9 mouse cellular contexts compared by ENCODE assay signal in the genomic region with DNA sequence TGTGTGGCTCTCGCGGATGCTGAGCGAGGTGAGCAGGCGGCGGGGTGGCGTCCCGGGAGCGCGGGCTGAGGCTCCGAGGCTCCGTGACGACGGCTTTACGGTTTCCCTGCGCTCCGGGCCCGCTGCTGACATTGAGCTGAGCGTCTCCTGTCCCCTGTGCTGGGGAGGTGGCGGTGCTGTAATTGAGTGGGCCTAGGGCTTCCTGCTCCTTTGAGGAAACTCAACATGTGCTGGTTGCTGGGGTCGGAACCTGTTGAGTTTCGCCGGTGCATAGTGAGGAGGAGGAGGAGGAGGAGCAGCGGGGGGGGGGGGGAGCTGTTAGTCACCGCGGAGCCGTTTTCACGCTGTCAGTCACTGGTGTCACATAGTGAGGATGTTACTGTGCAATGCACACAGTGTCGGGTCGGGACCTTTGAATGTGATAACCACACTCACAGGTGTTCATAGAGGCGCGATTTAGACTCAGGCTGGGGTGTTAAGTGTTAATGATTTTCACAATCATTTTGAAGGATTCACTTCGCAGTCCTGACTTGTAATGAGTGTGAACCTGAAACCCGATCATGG. TPM values are rescaled to one million over a fixed set of nuclear protein-coding genes. Genes with fewer than 3 reads are reported as not detected.
DNase-seq lines count a peak whose midpoint lies in the region; ATAC-seq and TF ChIP-seq lines count a peak whose summit lies in the region.
"Had no signal": no experiment of that assay in that cellular context is flagged by ENCODE, and none has a peak within 500 bp of the region (broad histone marks: within the 10 kb centered on the region; RNA-seq: fewer than 3 reads in every experiment).

No protein-coding gene starts in this region.

- H3K4me3 ChIP-seq in heart, embryonic 12.5 days, result peak overlapping the region; percentile 81
- peak overlapping the region; percentile 97 for H3K4me3 ChIP-seq in ES-Bruce4 (ENCODE audit: low read depth, low read length)
- peak overlapping the region; percentile 98 for H3K4me3 ChIP-seq in forebrain, embryonic 16.5 days (replicated peaks; ENCODE audit: low read length)
- peak overlapping the region; percentile 91 for H3K4me3 ChIP-seq in macrophage (ENCODE audit: inconsistent target)

- peaks cover 32% of the 10 kb centered on the region for H3K79me2 ChIP-seq in macrophage (ENCODE audit: inconsistent target)

- H3K9ac ChIP-seq in heart, embryonic 12.5 days, result peak overlapping the region; percentile 80
- peak overlapping the region; percentile 52 for H3K9ac ChIP-seq in ES-Bruce4 (ENCODE audit: low read depth, poor library complexity, severe bottlenecking)
- peak overlapping the region; percentile 86 for H3K9ac ChIP-seq in forebrain, embryonic 16.5 days (replicated peaks; ENCODE audit: low read depth, low read length)

- no peak for DNase-seq in heart, adult 11 months
- no peak for DNase-seq in gastrocnemius, adult 18-20 months (ENCODE audit: low spot score)
- no peak for DNase-seq in frontal cortex, postnatal 36 days (ENCODE audit: low spot score in 2 of 2)
- DNase-seq in adrenal gland, adult (ENCODE audit: inconsistent age in 2 of 2, low spot score in 1 of 2), result no peak

- H3K4me1 ChIP-seq in heart, embryonic 12.5 days (replicated peaks), result peaks cover 23% of the 10 kb centered on the region
- no peaks in the 10 kb centered on the region for H3K4me1 ChIP-seq in ES-Bruce4 (ENCODE audit: control insufficient read depth, insufficient read depth, low read length)
- H3K4me1 ChIP-seq in forebrain, embryonic 16.5 days (replicated peaks; ENCODE audit: control insufficient read depth, insufficient read depth, low read length), result peaks cover 18% of the 10 kb centered on the region

- H3K36me3 ChIP-seq in heart, embryonic 12.5 days, result peaks cover 40% of the 10 kb centered on the region
- H3K36me3 ChIP-seq in ES-Bruce4 (ENCODE audit: control insufficient read depth, insufficient read depth, low read length, poor library complexity, severe bottlenecking), result peaks cover 3% of the 10 kb centered on the region; the same call in 1 of the 2 replicates
- H3K36me3 ChIP-seq in forebrain, embryonic 16.5 days (ENCODE audit: control insufficient read depth, insufficient read depth), result peaks cover 24% of the 10 kb centered on the region
- peaks cover 40% of the 10 kb centered on the region for H3K36me3 ChIP-seq in macrophage (ENCODE audit: inconsistent target)

- H3K27ac ChIP-seq in heart, embryonic 12.5 days (ENCODE audit: poor library complexity, severe bottlenecking), result no peak overlapping the region
- no peak overlapping the region for H3K27ac ChIP-seq in ES-Bruce4 (ENCODE audit: insufficient read depth, low read length)
- H3K27ac ChIP-seq in forebrain, embryonic 16.5 days (ENCODE audit: low read length), result no peak overlapping the region; the same call in 1 of the 2 replicates
- peak overlapping the region; percentile 39 for H3K27ac ChIP-seq in macrophage

- peak; percentile 37 for ATAC-seq in heart, embryonic 12.5 days (ENCODE audit: insufficient number of reproducible peaks, low FRiP score)
- peak; percentile 69 for ATAC-seq in forebrain, embryonic 16.5 days

- TF ChIP-seq EP300 in ES-Bruce4 (IDR thresholded peaks at IDR 0.05; ENCODE audit: insufficient read depth, low read depth, low read length), result no peak

- no peaks in the 10 kb centered on the region for H3K9me3 ChIP-seq in heart, embryonic 12.5 days (replicated peaks)
- H3K9me3 ChIP-seq in ES-Bruce4 (replicated peaks; ENCODE audit: control insufficient read depth, insufficient read depth, low read length, poor library complexity, severe bottlenecking), result no peaks in the 10 kb centered on the region
- H3K9me3 ChIP-seq in forebrain, embryonic 16.5 days (ENCODE audit: control insufficient read depth, low read length), result no peaks in the 10 kb centered on the region

- TF ChIP-seq POLR2A in ES-Bruce4 (IDR thresholded peaks at IDR 0.05; ENCODE audit: insufficient read depth, low read length), result no peak

- peak overlapping the region; percentile 92 for H3K4me2 ChIP-seq in heart, embryonic 12.5 days
- H3K4me2 ChIP-seq in forebrain, embryonic 16.5 days (ENCODE audit: low read length), result peak overlapping the region; percentile 76

- TF ChIP-seq CTCF in ES-Bruce4 (IDR thresholded peaks at IDR 0.05; ENCODE audit: low read depth, low read length), result no peak

- under 1% methylated on average over 33 of the region's 33 CpGs for WGBS in heart, embryonic 12.5 days
- WGBS in forebrain, embryonic 16.5 days, result 1% methylated on average over 33 of the region's 33 CpGs
- 3% methylated on average over 31 of the region's 33 CpGs for WGBS in macrophage (ENCODE audit: missing documents)

- H3K27me3 ChIP-seq in heart, embryonic 12.5 days (replicated peaks), result no peaks in the 10 kb centered on the region
- H3K27me3 ChIP-seq in ES-Bruce4 (ENCODE audit: control insufficient read depth, insufficient read depth, low read length, poor library complexity, severe bottlenecking), result no peaks in the 10 kb centered on the region
- no peaks in the 10 kb centered on the region for H3K27me3 ChIP-seq in forebrain, embryonic 16.5 days (replicated peaks; ENCODE audit: control insufficient read depth, insufficient read depth, low read length)

RNA-seq across cellular contexts. Expression of a gene that starts 0.4 kb away (rescaled TPM):
- 21.6 and 22.3 TPM in 2 replicates for polyA plus RNA-seq in heart, embryonic 12.5 days (2016; fragmentation: Nextera tagmentation; extraction: Ambion mirVana)
- 23.9 and 24.8 TPM in 2 replicates for polyA plus RNA-seq in ES-Bruce4 (2011; ENCODE audit: insufficient read depth, insufficient read length, low read depth, missing spikeins)
- polyA plus RNA-seq in forebrain, embryonic 16.5 days (2015; fragmentation: Nextera tagmentation; extraction: Ambion mirVana), result 34.7 and 36.7 TPM in 2 replicates
- total RNA-seq in macrophage (2018; cell fraction: chromatin; rRNA removed), result 10 to 100 TPM; 13.5 to 42.1 (median 30.7) TPM
- 10 to 100 TPM; 21.8 to 37.9 (median 29.9) TPM for total RNA-seq in macrophage (2018; cell fraction: cytosol; rRNA removed)
- 10 to 100 TPM; 18.5 to 36.7 (median 29.0) TPM for total RNA-seq in macrophage (2018; cell fraction: nucleus; rRNA removed)
- polyA plus RNA-seq in macrophage (2018), result 27.6 to 29.7 TPM (median 28.0 TPM) in 3 replicates
- 10 to 100 TPM; 13.0 to 13.2 TPM for total RNA-seq in gastrocnemius, adult 18-20 months (2021)

RNA-seq across cellular contexts. Expression of a gene that starts 16.3 kb away (rescaled TPM):
- 23.8 and 25.2 TPM in 2 replicates for polyA plus RNA-seq in heart, embryonic 12.5 days (2016; fragmentation: Nextera tagmentation; extraction: Ambion mirVana)
- polyA plus RNA-seq in ES-Bruce4 (2011; ENCODE audit: insufficient read depth, insufficient read length, low read depth, missing spikeins), result 19.1 TPM in 2 replicates
- 52.6 and 62.5 TPM in 2 replicates for polyA plus RNA-seq in forebrain, embryonic 16.5 days (2015; fragmentation: Nextera tagmentation; extraction: Ambion mirVana)
- 10 to 100 TPM in 25 of 26 experiments, 1 to 10 TPM in 1; 6.4 to 59.0 (median 34.5) TPM for total RNA-seq in macrophage (2018; cell fraction: chromatin; rRNA removed)
- total RNA-seq in macrophage (2018; cell fraction: cytosol; rRNA removed), result 10 to 100 TPM in 23 of 26 experiments, 1 to 10 TPM in 3; 8.8 to 23.6 (median 16.0) TPM
- 10 to 100 TPM; 13.0 to 55.0 (median 32.4) TPM for total RNA-seq in macrophage (2018; cell fraction: nucleus; rRNA removed)
- 10.4 to 27.3 TPM (median 21.2 TPM) in 3 replicates for polyA plus RNA-seq in macrophage (2018)
- 1 to 10 TPM; 4.3 to 5.0 TPM for total RNA-seq in gastrocnemius, adult 18-20 months (2021)

RNA-seq across cellular contexts. Expression of a gene that starts 16.4 kb away (rescaled TPM):
- 19.0 and 20.2 TPM in 2 replicates for polyA plus RNA-seq in heart, embryonic 12.5 days (2016; fragmentation: Nextera tagmentation; extraction: Ambion mirVana)
- polyA plus RNA-seq in ES-Bruce4 (2011; ENCODE audit: insufficient read depth, insufficient read length, low read depth, missing spikeins), result 17.3 and 19.1 TPM in 2 replicates
- 30.1 and 37.6 TPM in 2 replicates for polyA plus RNA-seq in forebrain, embryonic 16.5 days (2015; fragmentation: Nextera tagmentation; extraction: Ambion mirVana)
- total RNA-seq in macrophage (2018; cell fraction: chromatin; rRNA removed), result 10 to 100 TPM; 26.2 to 98.8 (median 59.1) TPM
- 10 to 100 TPM in 25 of 26 experiments, 1 to 10 TPM in 1; 9.4 to 26.5 (median 18.0) TPM for total RNA-seq in macrophage (2018; cell fraction: cytosol; rRNA removed)
- 10 to 100 TPM; 23.9 to 70.8 (median 43.8) TPM for total RNA-seq in macrophage (2018; cell fraction: nucleus; rRNA removed)
- polyA plus RNA-seq in macrophage (2018), result 10.1 to 18.2 TPM (median 17.9 TPM) in 3 replicates
- 1 to 10 TPM; 6.9 to 7.1 TPM for total RNA-seq in gastrocnemius, adult 18-20 months (2021)

RNA-seq across cellular contexts. Expression of a gene that starts 29.3 kb away (rescaled TPM):
- 0.10 and 0.24 TPM in 2 replicates for polyA plus RNA-seq in heart, embryonic 12.5 days (2016; fragmentation: Nextera tagmentation; extraction: Ambion mirVana)
- polyA plus RNA-seq in ES-Bruce4 (2011; ENCODE audit: insufficient read depth, insufficient read length, low read depth, missing spikeins) (not detected in 2 replicates), macrophage (2018) (0.06 TPM in 1 of 3 replicates, not detected in the others)
- polyA plus RNA-seq in forebrain, embryonic 16.5 days (2015; fragmentation: Nextera tagmentation; extraction: Ambion mirVana), result 0.09 and 0.17 TPM in 2 replicates
- total RNA-seq in macrophage (2018; cell fraction: chromatin; rRNA removed), result under 1 TPM in 1 of 26 experiments, not detected in 25; 0.25 TPM
- under 1 TPM in 3 of 26 experiments, not detected in 23; 0.07 to 0.10 (median 0.07) TPM for total RNA-seq in macrophage (2018; cell fraction: cytosol; rRNA removed)
- total RNA-seq in macrophage (2018; cell fraction: nucleus; rRNA removed), result under 1 TPM in 3 of 26 experiments, not detected in 23; 0.24 to 0.36 (median 0.31) TPM
- total RNA-seq in gastrocnemius, adult 18-20 months (2021), result not detected
- total RNA-seq: layer of hippocampus, adult 18-20 months had no signal

RNA-seq across cellular contexts. Expression of a gene that starts 50.0 kb away (rescaled TPM):
- 34.4 and 36.4 TPM in 2 replicates for polyA plus RNA-seq in heart, embryonic 12.5 days (2016; fragmentation: Nextera tagmentation; extraction: Ambion mirVana)
- 25.8 and 37.1 TPM in 2 replicates for polyA plus RNA-seq in ES-Bruce4 (2011; ENCODE audit: insufficient read depth, insufficient read length, low read depth, missing spikeins)
- polyA plus RNA-seq in forebrain, embryonic 16.5 days (2015; fragmentation: Nextera tagmentation; extraction: Ambion mirVana), result 27.9 and 30.2 TPM in 2 replicates
- total RNA-seq in macrophage (2018; cell fraction: chromatin; rRNA removed), result 10 to 100 TPM; 21.9 to 89.9 (median 52.8) TPM
- 10 to 100 TPM; 35.5 to 61.8 (median 45.7) TPM for total RNA-seq in macrophage (2018; cell fraction: cytosol; rRNA removed)
- total RNA-seq in macrophage (2018; cell fraction: nucleus; rRNA removed), result 10 to 100 TPM; 38.0 to 87.9 (median 57.7) TPM
- polyA plus RNA-seq in macrophage (2018), result 51.3 to 89.5 TPM (median 52.2 TPM) in 3 replicates
- 10 to 100 TPM; 16.0 to 22.4 TPM for total RNA-seq in gastrocnemius, adult 18-20 months (2021)
